Mouse (Mus musculus) cerebellum, postnatal 14 days (tissue): ENCODE measurements around the gene Tymp.

Experiments
- DNase-seq, 2 experiments: peaks; one replicate each; pipeline ENCODE4 v3.0.0; 2021; ENCODE audit warnings: mixed read lengths in 2 of 2

Tymp gene

GRCm38 (mm10) chr15:89323656-89324055 is 53.2 kb downstream of the Tymp start:
- no peak for DNase-seq

GRCm38 (mm10) chr15:89322670-89323522 is 53.9 kb downstream of the Tymp start, which contains the start of gene Adm2:
TSS of gene Adm2 (plus strand) at chr15:89322720.
- DNase-seq, result no peak
